Mouse (Mus musculus): Measurements from ENCODE around the gene St6galnac3.
A peak's percentile ranks its signal among the peaks of the same experiment; 100 is the strongest.

Gene St6galnac3

GRCm38 (mm10) chr3:153513501-153514060, 211.4 kb downstream of the St6galnac3 start:
- no peak for DNase-seq (ENCODE audit: low spot score in 2 of 2)

- DNase-seq (ENCODE audit: low spot score in 2 of 2): no peak
Measured at GRCm38 (mm10) chr3:153512545-153512944, 212.4 kb downstream of the St6galnac3 start.

GRCm38 (mm10) chr3:153511151-153511580, 213.8 kb downstream of the St6galnac3 start:
- no peak for DNase-seq (ENCODE audit: low spot score in 2 of 2)

GRCm38 (mm10) chr3:153510048-153510630, 214.8 kb downstream of the St6galnac3 start:
- DNase-seq (ENCODE audit: low spot score in 2 of 2): no peak

GRCm38 (mm10) chr3:153509643-153510042, 215.3 kb downstream of the St6galnac3 start:
- DNase-seq (ENCODE audit: low spot score in 2 of 2): no peak

- no peak for DNase-seq (ENCODE audit: low spot score in 2 of 2)
Measured at GRCm38 (mm10) chr3:153509029-153509428, 215.9 kb downstream of the St6galnac3 start.

GRCm38 (mm10) chr3:153508592-153508991, 216.4 kb downstream of the St6galnac3 start:
- DNase-seq (ENCODE audit: low spot score in 2 of 2): no peak

- no peak for DNase-seq (ENCODE audit: low spot score in 2 of 2)
Measured at GRCm38 (mm10) chr3:153507599-153507998, 217.4 kb downstream of the St6galnac3 start.

GRCm38 (mm10) chr3:153502488-153502887, 222.5 kb downstream of the St6galnac3 start:
- DNase-seq (ENCODE audit: low spot score in 2 of 2): no peak

GRCm38 (mm10) chr3:153501333-153501877, 223.6 kb downstream of the St6galnac3 start:
- DNase-seq (ENCODE audit: low spot score in 2 of 2): peak; percentile 35 to 78

GRCm38 (mm10) chr3:153492986-153493385, 232.0 kb downstream of the St6galnac3 start:
- DNase-seq (ENCODE audit: low spot score in 2 of 2): no peak

- no peak for DNase-seq (ENCODE audit: low spot score in 2 of 2)
Measured at GRCm38 (mm10) chr3:153489718-153490117, 235.3 kb downstream of the St6galnac3 start.

- DNase-seq (ENCODE audit: low spot score in 2 of 2): no peak
Measured at GRCm38 (mm10) chr3:153488931-153489330, 236.0 kb downstream of the St6galnac3 start.

GRCm38 (mm10) chr3:153485176-153485575, 239.8 kb downstream of the St6galnac3 start:
- no peak for DNase-seq (ENCODE audit: low spot score in 2 of 2)

- DNase-seq (ENCODE audit: low spot score in 2 of 2): no peak
Measured at GRCm38 (mm10) chr3:153484701-153485100, 240.3 kb downstream of the St6galnac3 start.

- no peak for DNase-seq (ENCODE audit: low spot score in 2 of 2)
Measured at GRCm38 (mm10) chr3:153483691-153484090, 241.3 kb downstream of the St6galnac3 start.

- DNase-seq (ENCODE audit: low spot score in 2 of 2): no peak
Measured at GRCm38 (mm10) chr3:153482098-153482497, 242.9 kb downstream of the St6galnac3 start.

GRCm38 (mm10) chr3:153481012-153481411, 244.0 kb downstream of the St6galnac3 start:
- DNase-seq (ENCODE audit: low spot score in 2 of 2): no peak

GRCm38 (mm10) chr3:153480636-153481006, 244.4 kb downstream of the St6galnac3 start:
- DNase-seq (ENCODE audit: low spot score in 2 of 2): no peak

- no peak for DNase-seq (ENCODE audit: low spot score in 2 of 2)
Measured at GRCm38 (mm10) chr3:153480005-153480635, 244.9 kb downstream of the St6galnac3 start.

GRCm38 (mm10) chr3:153475919-153476318, 249.1 kb downstream of the St6galnac3 start:
- DNase-seq (ENCODE audit: low spot score in 2 of 2): no peak

GRCm38 (mm10) chr3:153475461-153475860, 249.5 kb downstream of the St6galnac3 start:
- DNase-seq (ENCODE audit: low spot score in 2 of 2): no peak
